Mouse (Mus musculus): Measurements from ENCODE around the gene Lhx4. TPM values are rescaled to one million over a fixed set of nuclear protein-coding genes. Genes with fewer than 3 reads are reported as not detected.

The Lhx4 gene
- polyA plus RNA-seq, 1 experiment from 2014 or later: 0.05 TPM

- Histone ChIP-seq H3K36me3 (ENCODE audit: insufficient read depth) (no peaks in the 10 kb centered on the region), H3K4me3 (ENCODE audit: low read depth, low read length) (peak overlapping the region; percentile 49), H3K4me1 (ENCODE audit: insufficient read depth) (peaks cover 9% of the 10 kb centered on the region), H3K27me3 (ENCODE audit: insufficient read depth, low read length) (peaks cover 91% of the 10 kb centered on the region), H3K27ac (ENCODE audit: low read depth) (no peak overlapping the region), H3K9me3 (ENCODE audit: low read depth, low read length) (no peaks in the 10 kb centered on the region), H3K9ac (peak overlapping the region; percentile 28), H3K4me2 (peak overlapping the region; percentile 94)
- DNase-seq (peak; percentile 49), ATAC-seq (ENCODE audit: insufficient read depth) (peak; percentile 70)
- 1% methylated on average over 25 of the region's 26 CpGs for WGBS
- TF ChIP-seq CTCF (IDR thresholded peaks at IDR 0.05; ENCODE audit: low read depth): no peak
Observed at GRCm38 (mm10) chr1:155741988-155742387, 9.5 kb downstream of the Lhx4 start.

DNA sequence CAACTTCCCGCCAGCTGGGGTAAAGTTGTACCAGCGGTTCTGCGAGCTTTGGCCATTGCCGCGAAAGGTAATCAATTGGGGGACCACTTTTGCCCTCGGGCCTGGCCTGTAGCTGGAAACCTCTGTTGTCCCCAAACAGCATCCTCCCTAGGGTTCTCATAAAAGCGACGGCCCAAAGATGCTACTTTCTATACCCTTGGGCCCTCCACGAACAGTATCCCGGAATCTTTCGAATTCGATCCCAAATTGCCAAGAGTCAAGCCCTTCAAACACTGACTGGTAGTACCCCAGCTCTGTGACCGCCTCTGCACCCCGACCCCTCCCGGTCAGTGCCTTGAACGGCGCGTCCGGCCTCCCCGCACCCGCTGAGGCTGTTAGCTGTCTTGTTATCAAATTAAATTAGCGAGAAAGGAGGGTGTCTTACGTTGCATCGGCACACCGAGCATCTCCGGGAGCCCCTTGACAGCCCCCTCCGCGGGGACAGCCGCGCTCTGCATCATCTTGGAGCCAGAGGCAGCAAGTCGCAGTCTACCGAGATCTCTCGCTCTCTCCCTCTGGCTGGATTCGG, 10.0 kb downstream of the Lhx4 start:
- WGBS: under 1% methylated on average over 34 of the region's 34 CpGs
- peaks cover 91% of the 10 kb centered on the region for H3K27me3 ChIP-seq (ENCODE audit: insufficient read depth, low read length)
- H3K4me3 ChIP-seq (ENCODE audit: low read depth, low read length): peak overlapping the region; percentile 49
- peak overlapping the region; percentile 94 for H3K4me2 ChIP-seq
- no peaks in the 10 kb centered on the region for H3K36me3 ChIP-seq (ENCODE audit: insufficient read depth)
- no peaks in the 10 kb centered on the region for H3K9me3 ChIP-seq (ENCODE audit: low read depth, low read length)
- ATAC-seq (ENCODE audit: insufficient read depth): peak; percentile 36
- no peak for DNase-seq
- TF ChIP-seq CTCF (IDR thresholded peaks at IDR 0.05; ENCODE audit: low read depth): no peak
- no peak overlapping the region for H3K27ac ChIP-seq (ENCODE audit: low read depth)
- H3K9ac ChIP-seq: no peak overlapping the region
- peaks cover 9% of the 10 kb centered on the region for H3K4me1 ChIP-seq (ENCODE audit: insufficient read depth)

GRCm38 (mm10) chr1:155740622-155741377, 10.7 kb downstream of the Lhx4 start:
- WGBS: under 1% methylated on average over 44 of the region's 44 CpGs
- H3K9ac ChIP-seq: no peak overlapping the region

GRCm38 (mm10) chr1:155737809-155738383, 13.6 kb downstream of the Lhx4 start:
- Histone ChIP-seq H3K9me3 (ENCODE audit: low read depth, low read length) (no peaks in the 10 kb centered on the region), H3K27ac (ENCODE audit: low read depth) (no peak overlapping the region), H3K27me3 (ENCODE audit: insufficient read depth, low read length) (peaks cover 100% of the 10 kb centered on the region), H3K4me1 (ENCODE audit: insufficient read depth) (peaks cover 9% of the 10 kb centered on the region), H3K9ac (no peak overlapping the region), H3K4me3 (ENCODE audit: low read depth, low read length) (no peak overlapping the region), H3K36me3 (ENCODE audit: insufficient read depth) (no peaks in the 10 kb centered on the region), H3K4me2 (no peak overlapping the region)
- ATAC-seq (ENCODE audit: insufficient read depth): no peak
- DNase-seq: no peak
- WGBS: under 1% methylated on average over 25 of the region's 25 CpGs
- no peak for TF ChIP-seq CTCF (IDR thresholded peaks at IDR 0.05; ENCODE audit: low read depth)

More at GRCm38 (mm10) chr1:155740622-155741377, 10.7 kb downstream of the Lhx4 start:
- DNase-seq (peak; percentile 74), ATAC-seq (ENCODE audit: insufficient read depth) (peak; percentile 42; the same call in 1 of the 2 replicates)
- TF ChIP-seq CTCF (IDR thresholded peaks at IDR 0.05; ENCODE audit: low read depth): no peak
- H3K9me3 ChIP-seq (ENCODE audit: low read depth, low read length): no peaks in the 10 kb centered on the region
- H3K36me3 ChIP-seq (ENCODE audit: insufficient read depth): no peaks in the 10 kb centered on the region
- H3K4me1 ChIP-seq (ENCODE audit: insufficient read depth): peaks cover 9% of the 10 kb centered on the region
- no peak overlapping the region for H3K27ac ChIP-seq (ENCODE audit: low read depth)
- peaks cover 91% of the 10 kb centered on the region for H3K27me3 ChIP-seq (ENCODE audit: insufficient read depth, low read length)
- H3K4me2 ChIP-seq: peak overlapping the region; percentile 94
- H3K4me3 ChIP-seq (ENCODE audit: low read depth, low read length): peak overlapping the region; percentile 49

- TF ChIP-seq CTCF (IDR thresholded peaks at IDR 0.05; ENCODE audit: low read depth): no peak
- peaks cover 9% of the 10 kb centered on the region for H3K4me1 ChIP-seq (ENCODE audit: insufficient read depth)
- no peak overlapping the region; the same call in 1 of the 2 replicates for H3K4me3 ChIP-seq (ENCODE audit: low read depth, low read length)
- ATAC-seq (ENCODE audit: insufficient read depth) (no peak), DNase-seq (no peak)
- no peak overlapping the region for H3K9ac ChIP-seq
- no peak overlapping the region for H3K4me2 ChIP-seq
- under 1% methylated on average over 58 of the region's 58 CpGs for WGBS
- H3K36me3 ChIP-seq (ENCODE audit: insufficient read depth): no peaks in the 10 kb centered on the region
- no peak overlapping the region for H3K27ac ChIP-seq (ENCODE audit: low read depth)
- no peaks in the 10 kb centered on the region for H3K9me3 ChIP-seq (ENCODE audit: low read depth, low read length)
- peaks cover 99% of the 10 kb centered on the region for H3K27me3 ChIP-seq (ENCODE audit: insufficient read depth, low read length)
Observed at GRCm38 (mm10) chr1:155737017-155737808, 14.3 kb downstream of the Lhx4 start.

DNA sequence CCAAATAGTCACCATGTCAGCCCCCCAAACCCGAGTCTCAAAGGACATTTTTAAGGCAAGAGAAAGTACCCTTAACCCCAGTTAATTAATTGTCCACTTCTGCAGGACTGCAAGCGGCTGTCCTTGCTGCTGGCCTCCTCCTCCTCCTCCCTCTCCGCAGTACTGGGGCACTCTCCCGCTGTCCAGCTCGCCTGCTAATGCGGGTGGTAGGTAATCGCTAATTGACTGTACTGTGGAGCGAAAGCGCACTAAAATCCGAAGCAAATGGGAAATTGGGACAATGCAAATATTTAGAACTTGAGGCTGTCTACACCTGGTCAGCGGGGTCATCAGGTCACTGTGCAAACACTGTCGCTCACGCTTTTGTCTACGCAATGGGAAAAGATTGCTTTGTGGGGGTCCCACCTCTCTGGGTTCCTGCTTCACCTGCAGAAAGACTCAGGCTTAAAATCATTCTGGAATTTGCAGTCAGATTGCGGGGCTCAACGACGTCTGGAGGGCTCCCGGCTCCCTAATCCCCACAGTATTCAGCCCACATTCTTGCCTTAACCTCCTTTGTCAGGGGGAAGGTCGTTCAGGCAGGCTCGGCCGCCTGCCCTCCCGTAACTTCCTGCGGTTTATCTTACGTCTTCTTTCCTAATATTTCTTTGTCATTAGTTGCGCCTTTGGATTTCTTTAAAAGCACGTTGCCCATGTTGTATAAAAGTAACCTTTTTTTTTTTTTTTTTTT, 15.2 kb downstream of the Lhx4 start:
- Histone ChIP-seq H3K9ac (no peak overlapping the region), H3K36me3 (ENCODE audit: insufficient read depth) (no peaks in the 10 kb centered on the region), H3K4me1 (ENCODE audit: insufficient read depth) (peaks cover under 1% of the 10 kb centered on the region; the same call in 1 of the 2 replicates), H3K9me3 (ENCODE audit: low read depth, low read length) (no peaks in the 10 kb centered on the region), H3K4me2 (no peak overlapping the region), H3K27me3 (ENCODE audit: insufficient read depth, low read length) (peaks cover 99% of the 10 kb centered on the region), H3K27ac (ENCODE audit: low read depth) (no peak overlapping the region), H3K4me3 (ENCODE audit: low read depth, low read length) (no peak overlapping the region)
- ATAC-seq (ENCODE audit: insufficient read depth) (no peak), DNase-seq (no peak)
- WGBS: 2% methylated on average over 26 of the region's 26 CpGs
- TF ChIP-seq CTCF (IDR thresholded peaks at IDR 0.05; ENCODE audit: low read depth): no peak

Data from lung, embryonic 14.5 days (tissue).